Mouse (Mus musculus): ENCODE data around the gene Agpat1.

Gene Agpat1

DNA sequence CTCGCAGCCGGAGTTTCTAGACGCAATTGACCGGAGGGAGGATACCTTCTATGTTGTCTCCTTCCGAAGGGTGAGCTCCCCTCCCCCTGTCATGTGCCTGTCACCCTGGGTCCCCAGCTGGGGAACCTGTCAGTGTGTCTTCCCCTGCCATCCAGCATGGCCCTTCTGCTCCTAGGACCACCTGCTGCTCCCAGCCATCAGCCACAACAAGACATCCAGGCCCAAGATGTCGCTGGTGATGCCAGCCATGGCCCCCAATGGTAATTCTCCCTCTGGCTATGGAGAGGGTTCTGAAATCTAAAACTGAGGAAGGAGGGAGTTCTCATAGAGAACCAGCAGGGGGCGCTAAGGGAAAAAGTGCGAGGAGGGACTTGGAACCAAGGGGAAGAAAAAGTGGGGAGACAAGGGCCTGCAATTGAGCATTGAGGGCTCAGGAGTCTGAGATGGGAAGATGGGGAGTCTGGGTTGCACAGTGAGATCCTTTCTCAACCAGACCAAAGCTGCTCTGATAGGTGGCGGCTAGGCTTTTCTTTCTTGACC, 49.8 kb downstream of the Agpat1 start:
- DNase-seq (ENCODE audit: low read depth, low spot score): no peak

DNA sequence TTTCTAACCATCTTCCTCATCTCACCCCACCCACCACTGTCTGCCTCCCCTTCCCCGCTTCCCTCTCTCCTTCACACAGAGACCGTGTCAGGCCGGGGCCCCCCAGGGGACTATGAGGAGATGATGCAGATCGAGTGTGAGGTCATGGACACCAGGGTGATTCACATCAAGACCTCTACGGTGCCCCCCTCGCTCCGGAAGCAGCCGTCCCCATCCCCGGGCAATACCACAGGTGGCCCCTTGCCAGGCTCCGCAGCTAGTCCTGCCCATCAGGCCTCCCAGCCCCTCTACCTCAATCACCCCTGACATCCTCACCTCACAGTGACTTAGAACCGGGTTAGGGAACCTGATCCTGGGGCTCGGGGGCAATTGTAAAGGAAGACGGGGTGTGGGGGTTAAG, 50.3 kb downstream of the Agpat1 start:
- no peak for DNase-seq (ENCODE audit: low read depth, low spot score)

DNA sequence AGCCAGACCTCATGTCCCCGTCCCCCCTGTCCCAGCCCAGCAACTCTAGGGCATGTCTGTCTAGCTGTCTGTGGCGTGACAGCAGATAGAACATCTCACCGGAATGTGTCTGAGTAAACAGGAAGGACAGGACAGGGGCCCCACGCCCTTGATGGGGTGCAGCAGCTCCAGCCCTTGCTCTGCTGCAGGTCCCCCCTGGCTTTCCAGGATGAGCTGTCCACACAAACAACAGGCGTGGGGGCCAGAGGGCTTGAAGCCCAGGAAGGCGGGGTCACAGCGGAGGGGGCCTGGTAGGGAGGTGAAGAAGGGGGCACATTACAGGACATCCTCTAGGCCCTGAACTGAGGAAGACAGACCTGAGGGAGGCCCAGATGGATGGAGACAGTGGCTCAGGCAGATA, 51.1 kb downstream of the Agpat1 start:
- DNase-seq (ENCODE audit: low read depth, low spot score): no peak

DNA sequence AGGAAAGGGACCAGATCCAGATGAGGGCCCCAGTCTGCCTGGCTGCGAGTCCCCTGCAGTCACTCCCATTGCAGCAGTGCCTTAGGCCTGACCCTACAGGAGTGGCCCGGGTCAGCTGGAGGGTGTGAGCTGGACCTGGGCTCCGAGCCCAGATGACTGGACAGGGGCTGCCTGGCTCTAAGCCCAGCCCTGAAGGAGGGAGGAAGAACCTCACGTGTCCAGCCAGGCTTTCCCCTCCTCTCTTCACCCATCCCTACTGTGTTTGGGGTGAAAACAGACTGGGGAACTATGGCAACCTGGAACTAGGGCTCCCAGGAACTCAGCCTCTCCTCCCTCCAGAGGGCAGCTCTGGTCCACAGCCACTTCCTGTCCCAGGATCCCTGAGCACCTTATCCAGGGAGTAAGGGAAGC, 51.5 kb downstream of the Agpat1 start:
- no peak for DNase-seq (ENCODE audit: low read depth, low spot score)

- no peak for DNase-seq (ENCODE audit: low read depth, low spot score)
These were observed 52.6 kb downstream of the Agpat1 start for GRCm38 (mm10) chr17:34656666-34657065.

- DNase-seq (ENCODE audit: low read depth, low spot score): no peak
These were observed 53.2 kb downstream of the Agpat1 start for GRCm38 (mm10) chr17:34657271-34657670.

- no peak for DNase-seq (ENCODE audit: low read depth, low spot score)
These were observed 54.1 kb downstream of the Agpat1 start for GRCm38 (mm10) chr17:34658145-34658544.

GRCm38 (mm10) chr17:34658591-34658990, 54.5 kb downstream of the Agpat1 start:
- no peak for DNase-seq (ENCODE audit: low read depth, low spot score)

GRCm38 (mm10) chr17:34659181-34659896, 55.3 kb downstream of the Agpat1 start:
- no peak for DNase-seq (ENCODE audit: low read depth, low spot score)

- DNase-seq (ENCODE audit: low read depth, low spot score): no peak
These were observed 55.8 kb downstream of the Agpat1 start for GRCm38 (mm10) chr17:34659897-34660214.

DNA sequence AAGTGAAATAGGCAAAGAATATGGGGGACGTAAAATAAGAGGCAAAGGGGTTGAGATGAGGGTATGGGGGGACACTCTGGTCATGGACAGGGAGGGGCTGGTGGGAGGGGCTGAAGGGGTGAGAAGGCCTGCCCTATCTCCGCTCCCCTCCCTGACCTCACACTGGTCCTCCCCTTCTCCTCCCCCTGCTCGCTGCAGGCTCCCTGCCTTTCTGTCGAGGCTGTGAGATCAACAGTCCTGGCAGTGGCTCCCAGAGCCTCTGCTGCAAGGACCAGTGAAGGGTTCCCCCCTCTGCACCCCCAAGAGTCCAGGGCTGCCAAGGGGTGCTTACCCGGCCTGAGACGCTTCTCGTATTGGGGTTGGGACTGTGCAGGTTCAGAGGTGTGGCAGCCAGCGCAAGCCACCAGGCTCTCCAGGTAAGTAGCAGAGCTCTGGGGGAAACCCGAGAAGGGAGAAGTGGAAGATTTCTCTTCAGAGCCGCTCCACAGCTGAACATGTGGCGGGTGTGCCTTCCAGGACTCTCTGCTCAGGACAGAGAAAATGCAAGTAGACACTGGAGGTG, 56.3 kb downstream of the Agpat1 start:
- DNase-seq (ENCODE audit: low read depth, low spot score): no peak

DNA sequence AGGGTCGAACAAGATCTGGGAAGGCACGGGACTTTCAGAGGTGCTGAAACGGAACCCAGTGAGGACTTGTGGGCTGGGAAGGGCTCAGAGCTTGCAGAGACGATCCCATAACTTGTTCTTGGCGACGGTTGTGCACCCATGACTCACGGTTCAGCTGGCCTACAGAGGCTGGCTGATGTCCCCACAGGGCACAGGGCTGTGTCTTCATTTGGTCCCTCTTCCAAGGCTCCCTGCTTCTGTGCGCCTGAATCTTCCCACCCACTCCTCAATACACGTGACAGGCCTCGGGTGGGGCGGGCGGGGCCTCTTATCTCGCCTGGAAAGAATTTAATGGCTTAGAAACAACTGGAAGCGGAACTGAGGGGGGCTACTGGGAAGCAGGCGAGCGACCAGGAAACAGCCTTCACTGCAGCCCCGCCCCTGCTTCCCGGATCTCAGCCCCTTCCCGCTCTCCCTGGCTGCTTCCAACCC, 57.1 kb downstream of the Agpat1 start:
- no peak for DNase-seq (ENCODE audit: low read depth, low spot score)

GRCm38 (mm10) chr17:34662468-34662867, 58.4 kb downstream of the Agpat1 start:
- DNase-seq (ENCODE audit: low read depth, low spot score): no peak

DNA sequence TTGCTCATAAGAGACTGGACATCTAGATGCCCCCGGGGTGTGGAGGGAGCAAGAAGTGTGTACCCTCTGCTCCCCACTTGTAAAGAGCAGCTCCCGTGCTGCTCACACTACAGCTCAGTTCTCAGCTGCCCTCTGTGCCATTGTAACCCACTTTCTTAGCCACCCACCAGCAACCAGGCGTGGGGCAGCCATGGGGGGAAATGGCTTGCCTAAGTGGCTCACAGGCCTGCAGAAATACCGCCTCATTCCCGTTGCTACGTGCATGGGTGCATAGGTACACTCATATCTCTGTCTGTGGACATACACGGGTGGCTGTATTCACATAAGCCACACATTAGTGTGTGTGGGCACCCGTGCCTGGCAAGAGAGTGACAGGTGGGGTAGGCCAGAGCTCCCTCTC, 58.9 kb downstream of the Agpat1 start:
- DNase-seq (ENCODE audit: low read depth, low spot score): no peak

Measured in WW6 (cell line).